Comparison of ENCODE assay signal across 9 mouse cellular contexts in genomic region chr4:133480185-133480537, GRCm38 (mm10). TPM values are rescaled to one million over a fixed set of nuclear protein-coding genes. Genes with fewer than 3 reads are reported as not detected.
DNase-seq lines count a peak whose midpoint lies in the region; ATAC-seq and TF ChIP-seq lines count a peak whose summit lies in the region.
"Had no signal": no experiment of that assay in that cellular context is flagged by ENCODE, and none has a peak within 500 bp of the region (broad histone marks: within the 10 kb centered on the region; RNA-seq: fewer than 3 reads in every experiment).

No protein-coding gene starts in this region.

- intact Hi-C loops in heart, postnatal 36 days (cut with DNase I) = no loop called here
- intact Hi-C loops in left cerebral cortex, postnatal 4 days (cut with DNase I) = no loop called here

- H3K9ac ChIP-seq in heart, postnatal 0 days (replicated peaks; ENCODE audit: low read depth, low read length) = peak overlapping the region; percentile 57
- H3K9ac ChIP-seq in MEL (ENCODE audit: control insufficient read depth, low read depth, low read length, poor library complexity, severe bottlenecking) = peak overlapping the region; percentile 73

- H3K79me2 ChIP-seq in MEL (ENCODE audit: control insufficient read depth, insufficient read depth, low read length, poor library complexity) = no peaks in the 10 kb centered on the region

- H3K27ac ChIP-seq in heart, postnatal 0 days (ENCODE audit: low read depth) = no peak overlapping the region
- H3K27ac ChIP-seq in MEL (ENCODE audit: control insufficient read depth, low read depth, low read length) = no peak overlapping the region
- peak overlapping the region; percentile 68 for H3K27ac ChIP-seq in hindbrain, embryonic 10.5 days
- H3K27ac ChIP-seq in midbrain, embryonic 10.5 days (replicated peaks) = peak overlapping the region; percentile 65

- peaks cover 30% of the 10 kb centered on the region; the same call in 1 of the 2 replicates for H3K4me1 ChIP-seq in heart, postnatal 0 days (ENCODE audit: control insufficient read depth, insufficient read depth)
- peaks cover 0 to 4% of the 10 kb centered on the region in 2 experiments; a peak in 1 of 4 replicates for H3K4me1 ChIP-seq in MEL (ENCODE audit: control insufficient read depth in 1 of 2, insufficient read depth in 2 of 2, low read length in 2 of 2)
- H3K4me1 ChIP-seq in hindbrain, embryonic 10.5 days (replicated peaks) = peaks cover 31% of the 10 kb centered on the region
- peaks cover 23% of the 10 kb centered on the region for H3K4me1 ChIP-seq in midbrain, embryonic 10.5 days

- no peaks in the 10 kb centered on the region for H3K36me3 ChIP-seq in heart, postnatal 0 days (replicated peaks; ENCODE audit: control insufficient read depth, insufficient read depth, low read length)
- no peaks in the 10 kb centered on the region for H3K36me3 ChIP-seq in MEL (ENCODE audit: control insufficient read depth in 1 of 2, insufficient read depth in 2 of 2, low read length in 2 of 2)
- H3K36me3 ChIP-seq in hindbrain, embryonic 10.5 days = no peaks in the 10 kb centered on the region
- H3K36me3 ChIP-seq in midbrain, embryonic 10.5 days = no peaks in the 10 kb centered on the region

- TF ChIP-seq EP300 in heart, postnatal 0 days (IDR thresholded peaks at IDR 0.05; ENCODE audit: low read depth) = no peak
- TF ChIP-seq EP300 in MEL (IDR thresholded peaks at IDR 0.05; ENCODE audit: low read depth in 1 of 2, low read length in 2 of 2) = no peak

- H3K9me3 ChIP-seq in heart, postnatal 0 days (replicated peaks; ENCODE audit: control insufficient read depth, low read length) = no peaks in the 10 kb centered on the region
- no peaks in the 10 kb centered on the region for H3K9me3 ChIP-seq in MEL (replicated peaks; ENCODE audit: insufficient read depth, low read length)
- no peaks in the 10 kb centered on the region for H3K9me3 ChIP-seq in hindbrain, embryonic 10.5 days
- no peaks in the 10 kb centered on the region for H3K9me3 ChIP-seq in midbrain, embryonic 10.5 days (replicated peaks)

- H3K4me3 ChIP-seq in heart, postnatal 0 days (ENCODE audit: low read depth, low read length) = peak overlapping the region; percentile 51
- peak overlapping the region; percentile 56 to 69 for H3K4me3 ChIP-seq in MEL (ENCODE audit: control insufficient read depth in 1 of 2, insufficient read depth in 1 of 2, low read depth in 2 of 2, low read length in 2 of 2)
- peak overlapping the region; percentile 57 for H3K4me3 ChIP-seq in hindbrain, embryonic 10.5 days
- H3K4me3 ChIP-seq in midbrain, embryonic 10.5 days = peak overlapping the region; percentile 56

- H3K27me3 ChIP-seq in heart, postnatal 0 days (ENCODE audit: control insufficient read depth, insufficient read depth, low read length) = peaks cover 21% of the 10 kb centered on the region
- peaks cover 0 to 5% of the 10 kb centered on the region in 2 experiments; a peak in 2 of 4 replicates for H3K27me3 ChIP-seq in MEL (ENCODE audit: control insufficient read depth in 1 of 2, insufficient read depth in 2 of 2, low read length in 2 of 2)
- H3K27me3 ChIP-seq in hindbrain, embryonic 10.5 days (ENCODE audit: insufficient read depth, poor library complexity, severe bottlenecking) = peaks cover 75% of the 10 kb centered on the region
- H3K27me3 ChIP-seq in midbrain, embryonic 10.5 days (ENCODE audit: low read depth, poor library complexity, severe bottlenecking) = peaks cover 71% of the 10 kb centered on the region
- H3K27me3 ChIP-seq: Patski had no signal

- 3% methylated on average over 34 of the region's 34 CpGs for WGBS in heart, postnatal 0 days
- 5% methylated on average over 34 of the region's 34 CpGs for WGBS in hindbrain, embryonic 10.5 days
- 5% methylated on average over 34 of the region's 34 CpGs for whole genome bisulfite sequencing in midbrain, embryonic 10.5 days

- ATAC-seq in heart, postnatal 0 days (ENCODE audit: insufficient read depth, low read depth) = no peak

- no peak for TF ChIP-seq RAD21 in MEL (IDR thresholded peaks at IDR 0.05; ENCODE audit: low read depth, low read length)

- H3K4me2 ChIP-seq in heart, postnatal 0 days (ENCODE audit: low read depth, low read length) = peak overlapping the region; percentile 58

- no peak for TF ChIP-seq CTCF in heart, postnatal 0 days (IDR thresholded peaks at IDR 0.05; ENCODE audit: low read depth)
- TF ChIP-seq CTCF in MEL (IDR thresholded peaks at IDR 0.05 in 2 of 3, conservative IDR thresholded peaks at IDR 0.05 in 1 of 3; ENCODE audit: control insufficient read depth in 1 of 3, insufficient read depth in 1 of 3, low read depth in 2 of 3, low read length in 3 of 3, poor library complexity in 1 of 3, severe bottlenecking in 1 of 3) = no peak

- TF ChIP-seq POLR2A in MEL (IDR thresholded peaks at IDR 0.05; ENCODE audit: control insufficient read depth in 1 of 2, insufficient read depth in 1 of 2, low read depth in 1 of 2, low read length in 2 of 2, poor library complexity in 1 of 2) = no peak; a peak in 1 of 4 replicates

- DNase-seq in heart, postnatal 0 days (ENCODE audit: low spot score) = no peak
- DNase-seq in heart, postnatal 36 days = no peak
- no peak for DNase-seq in MEL (ENCODE audit: low read depth, low spot score)
- DNase-seq in hindbrain, embryonic 10.5 days (ENCODE audit: low spot score) = no peak
- no peak for DNase-seq in midbrain, embryonic 10.5 days (ENCODE audit: low spot score)
- no peak for DNase-seq in embryo, embryonic 10 days (ENCODE audit: low spot score)
- no peak for DNase-seq in left cerebral cortex, postnatal 4 days
- no peak for DNase-seq in cerebellum, adult 9-10 months

TF ChIP-seq in MEL, 35 proteins besides CTCF, POLR2A, EP300 and RAD21:
- no peak for TF ChIP-seq KAT2A (conservative IDR thresholded peaks at IDR 0.05; ENCODE audit: low read depth, low read length)
- no peak for TF ChIP-seq GATA1 (IDR thresholded peaks at IDR 0.05; ENCODE audit: low read depth, low read length)
- no peak for TF ChIP-seq GABPA (IDR thresholded peaks at IDR 0.05; ENCODE audit: low read depth, low read length)
- no peak for TF ChIP-seq MYC (IDR thresholded peaks at IDR 0.05; ENCODE audit: low read depth, low read length)
- TF ChIP-seq UBTF (IDR thresholded peaks at IDR 0.05; ENCODE audit: borderline replicate concordance, insufficient read depth, low read depth, low read length) = 0 out of 2 replicates have a peak, but pooled peaks have one; percentile 7
TF ChIP-seq in MEL: peak in this region for 1.

RNA-seq across cellular contexts. Expression of gene Tent5b, which starts 0.2 kb away (rescaled TPM):
- total RNA-seq in heart, postnatal 0 days (2014; rRNA removed; ENCODE audit: low replicate concordance) = 33.3 and 48.2 TPM in 2 replicates
- 0.78 and 1.4 TPM in 2 replicates for polyA plus RNA-seq in heart, postnatal 0 days (2015; fragmentation: Nextera tagmentation; extraction: Ambion mirVana)
- total RNA-seq in heart, postnatal 36 days (2021) = 1 to 10 TPM; 2.1 to 2.2 TPM
- 3.5 and 3.6 TPM in 2 replicates for total RNA-seq in MEL (2012; rRNA removed)
- polyA plus RNA-seq in MEL (2012; ENCODE audit: insufficient read depth in 1 of 2, insufficient read length in 2 of 2, low read depth in 1 of 2, low replicate concordance in 2 of 2, missing spikeins in 1 of 2) = 1 to 10 TPM in 1 of 2 experiments, not detected in 1; 2.5 TPM
- polyA plus RNA-seq in hindbrain, embryonic 10.5 days (2016; fragmentation: Nextera tagmentation; extraction: Ambion mirVana) = 1.2 and 2.1 TPM in 2 replicates
- polyA plus RNA-seq in midbrain, embryonic 10.5 days (2016; fragmentation: Nextera tagmentation; extraction: Ambion mirVana) = 0.58 and 0.86 TPM in 2 replicates
- not detected for total RNA-seq in left cerebral cortex, postnatal 4 days (2021)

RNA-seq across cellular contexts. Expression of gene Trnp1, which starts 18.2 kb away (rescaled TPM):
- total RNA-seq in heart, postnatal 0 days (2014; rRNA removed; ENCODE audit: low replicate concordance) = 4.1 and 9.8 TPM in 2 replicates
- 1.8 and 2.7 TPM in 2 replicates for polyA plus RNA-seq in heart, postnatal 0 days (2015; fragmentation: Nextera tagmentation; extraction: Ambion mirVana)
- total RNA-seq in heart, postnatal 36 days (2021) = 1 to 10 TPM; 1.7 to 2.0 TPM
- total RNA-seq in MEL (2012; rRNA removed) = 0.92 and 1.6 TPM in 2 replicates
- 1 to 10 TPM in 1 of 2 experiments, not detected in 1; 1.6 TPM for polyA plus RNA-seq in MEL (2012; ENCODE audit: insufficient read depth in 1 of 2, insufficient read length in 2 of 2, low read depth in 1 of 2, low replicate concordance in 2 of 2, missing spikeins in 1 of 2)
- polyA plus RNA-seq in hindbrain, embryonic 10.5 days (2016; fragmentation: Nextera tagmentation; extraction: Ambion mirVana) = 1.1 and 1.3 TPM in 2 replicates
- polyA plus RNA-seq in midbrain, embryonic 10.5 days (2016; fragmentation: Nextera tagmentation; extraction: Ambion mirVana) = 0.68 and 1.0 TPM in 2 replicates
- total RNA-seq in left cerebral cortex, postnatal 4 days (2021) = 10 to 100 TPM; 49.4 to 54.1 TPM

RNA-seq across cellular contexts. Expression of gene Kdf1, which starts 38.6 kb away (rescaled TPM):
- not detected in 2 replicates for total RNA-seq in heart, postnatal 0 days (2014; rRNA removed; ENCODE audit: low replicate concordance)
- polyA plus RNA-seq in heart, postnatal 0 days (2015; fragmentation: Nextera tagmentation; extraction: Ambion mirVana) = 0.16 and 0.30 TPM in 2 replicates
- total RNA-seq in heart, postnatal 36 days (2021) = not detected
- total RNA-seq in MEL (2012; rRNA removed) = 0.12 TPM in 1 of 2 replicates, not detected in the other
- under 1 TPM in 1 of 2 experiments, not detected in 1; 0.04 TPM for polyA plus RNA-seq in MEL (2012; ENCODE audit: insufficient read depth in 1 of 2, insufficient read length in 2 of 2, low read depth in 1 of 2, low replicate concordance in 2 of 2, missing spikeins in 1 of 2)
- 3.9 and 5.6 TPM in 2 replicates for polyA plus RNA-seq in hindbrain, embryonic 10.5 days (2016; fragmentation: Nextera tagmentation; extraction: Ambion mirVana)
- 0.87 and 1.3 TPM in 2 replicates for polyA plus RNA-seq in midbrain, embryonic 10.5 days (2016; fragmentation: Nextera tagmentation; extraction: Ambion mirVana)
- under 1 TPM in 1 of 2 experiments, not detected in 1; 0.46 TPM for total RNA-seq in left cerebral cortex, postnatal 4 days (2021)

Comparison
In these comparisons a context has a peak if more than half of its experiments do, and no peak if none do; other contexts are left out.
1. H3K27ac ChIP-seq: peak in hindbrain, embryonic 10.5 days (single experiment) and midbrain, embryonic 10.5 days (single experiment); none in heart, postnatal 0 days (single experiment) and MEL (single experiment).
2. Peak in every context shown above with its lines, with median percentiles within 50 percentile points of each other: H3K4me3 ChIP-seq.